Mouse (Mus musculus): ENCODE measurements around the gene Ifit1bl1.

DNA sequence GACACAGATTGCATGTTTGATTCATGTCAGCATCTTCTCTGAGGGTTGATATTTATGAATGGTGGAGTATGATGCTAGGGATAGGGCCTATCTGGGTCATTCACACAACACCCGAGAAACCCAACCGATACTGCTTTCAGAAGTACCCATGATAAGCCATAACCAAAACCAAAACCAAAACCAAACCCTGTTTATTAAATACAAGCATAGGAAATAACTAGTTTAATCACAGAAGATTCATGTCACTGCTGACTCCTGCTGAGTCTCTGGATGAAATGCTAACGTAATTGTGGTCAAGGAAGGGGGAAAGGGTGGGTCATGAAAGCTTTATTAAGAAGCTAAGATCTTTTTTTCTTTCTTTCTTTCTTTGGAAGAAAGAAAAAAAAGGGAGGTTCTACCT, 48.5 kb upstream of the Ifit1bl1 start:
- TF ChIP-seq EP300 (IDR thresholded peaks at IDR 0.05; ENCODE audit: low read depth) (no peak), CTCF (IDR thresholded peaks at IDR 0.05; ENCODE audit: low read depth) (no peak)
